Mouse (Mus musculus) limb, embryonic 13.5 days (tissue): ENCODE results near the gene Rnf187. TPM values are rescaled to one million over a fixed set of nuclear protein-coding genes. Genes with fewer than 3 reads are reported as not detected.

Experiments used
- ATAC-seq: fragments of 200-750 bp; cut with Nextera tagmentation; 2 replicates; pipeline ENCODE4 v1.8.0; 2017; ENCODE audit warnings: low read depth, moderate number of reproducible peaks, moderate TSS enrichment; ENCODE audit not compliant: low FRiP score
- H3K27ac ChIP-seq: fragments of 300-500 bp; sonication (generic); 2 replicates; pipeline ENCODE4 v1.5.1; 2015; ENCODE audit warnings: inconsistent platforms, mild to moderate bottlenecking, moderate library complexity
- H3K27me3 ChIP-seq: fragments of 300-500 bp; sonication (generic); 2 replicates; pipeline ENCODE4 v1.6.1; 2015; ENCODE audit warnings: mild to moderate bottlenecking, inconsistent platforms
- H3K36me3 ChIP-seq: fragments of 300-500 bp; sonication (generic); 2 replicates; pipeline ENCODE4 v1.6.1; 2015; ENCODE audit warnings: inconsistent platforms, mild to moderate bottlenecking, moderate library complexity
- H3K4me1 ChIP-seq: fragments of 300-500 bp; sonication (generic); 2 replicates; pipeline ENCODE4 v1.6.1; 2015; ENCODE audit warnings: inconsistent platforms
- H3K4me2 ChIP-seq: fragments of 300-500 bp; sonication (generic); replicated peaks from 2 replicates; pipeline ENCODE4 v1.6.1; 2015; ENCODE audit warnings: inconsistent platforms, mild to moderate bottlenecking, moderate library complexity
- H3K4me3 ChIP-seq: fragments of 300-500 bp; sonication (generic); 2 replicates; pipeline ENCODE4 v1.5.1; 2015; ENCODE audit warnings: moderate library complexity, mild to moderate bottlenecking, inconsistent platforms
- H3K9ac ChIP-seq: fragments of 300-500 bp; sonication (generic); 2 replicates; pipeline ENCODE4 v1.6.1; 2015; ENCODE audit warnings: mild to moderate bottlenecking, inconsistent platforms
- H3K9me3 ChIP-seq: fragments of 300-500 bp; sonication (generic); 2 replicates; pipeline ENCODE4 v1.6.1; 2016; ENCODE audit warnings: inconsistent platforms
- WGBS: fragments of 180-500 bp; shearing (Covaris S2); methylation state at CpG from one replicate; pipeline ENCODE4 v1.1.7; 2015; 5-methylcytosine and 5-hydroxymethylcytosine counted together
- polyA plus RNA-seq: library from polyadenylated mRNA; unstranded; fragments of >200 nt; fragmentation: Nextera tagmentation; extraction: Ambion mirVana; gene quantifications from 2 replicates; pipeline ENCODE4 v1.2.1, GENCODE M21; 2015

Rnf187 gene
- polyA plus RNA-seq, 1 experiment from 2014 or later, result 245 TPM

DNA sequence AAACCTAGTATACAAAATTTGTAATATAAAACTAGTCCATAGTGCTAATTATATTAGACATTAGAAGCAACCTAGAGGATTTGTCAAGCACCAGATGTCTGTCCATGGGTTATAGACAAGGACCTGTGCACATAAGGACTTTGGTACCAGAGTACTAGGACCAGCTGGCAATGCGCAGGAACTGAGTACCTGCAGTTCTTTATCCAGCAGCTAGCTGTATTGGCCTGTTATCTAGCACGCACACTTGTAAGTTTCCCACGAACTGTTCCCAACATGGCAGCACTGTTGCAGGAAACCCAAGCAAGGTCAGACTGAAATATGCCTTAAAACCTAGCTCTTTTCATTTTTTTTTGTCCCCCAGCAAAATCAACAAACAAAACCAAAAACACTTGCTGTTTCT lies 8.5 kb downstream of the Rnf187 start:
- Histone ChIP-seq H3K4me3 (no peak overlapping the region), H3K9me3 (no peaks in the 10 kb centered on the region), H3K36me3 (peaks cover 44% of the 10 kb centered on the region), H3K4me1 (no peaks in the 10 kb centered on the region), H3K4me2 (no peak overlapping the region), H3K27me3 (no peaks in the 10 kb centered on the region), H3K9ac (no peak overlapping the region), H3K27ac (no peak overlapping the region)
- no peak for ATAC-seq
- WGBS, result 98% methylated on average over 3 of the region's 3 CpGs

- Histone ChIP-seq H3K9me3 (no peaks in the 10 kb centered on the region), H3K27ac (no peak overlapping the region), H3K27me3 (no peaks in the 10 kb centered on the region), H3K4me1 (no peaks in the 10 kb centered on the region), H3K9ac (no peak overlapping the region), H3K4me3 (no peak overlapping the region), H3K36me3 (peaks cover 39% of the 10 kb centered on the region), H3K4me2 (no peak overlapping the region)
- WGBS, result 48% methylated on average over 3 of the region's 3 CpGs
- no peak for ATAC-seq
Observed at GRCm38 (mm10) chr11:58929641-58930040, 9.1 kb downstream of the Rnf187 start.

DNA sequence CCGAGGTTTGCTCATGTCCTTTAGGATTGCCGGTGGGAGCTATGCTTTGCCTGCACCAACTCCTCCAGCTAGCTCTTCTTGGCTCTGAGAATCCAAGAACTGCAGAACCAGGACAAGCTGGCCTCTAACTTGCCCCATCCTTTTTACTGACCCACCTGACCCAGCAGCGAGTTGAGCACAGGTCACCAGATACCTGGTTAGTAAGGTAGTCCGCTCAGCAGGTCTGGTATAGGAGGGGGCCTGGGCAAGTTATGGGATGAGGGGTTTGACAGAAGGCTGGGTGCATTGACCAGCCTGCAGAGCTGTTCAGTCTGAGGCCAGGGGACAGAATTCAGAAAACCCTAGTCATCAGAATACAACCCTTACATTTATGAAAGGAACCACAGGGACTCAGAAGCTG lies 9.7 kb downstream of the Rnf187 start:
- no peaks in the 10 kb centered on the region for H3K27me3 ChIP-seq
- H3K4me1 ChIP-seq, result no peaks in the 10 kb centered on the region
- ATAC-seq, result no peak
- H3K36me3 ChIP-seq, result peaks cover 33% of the 10 kb centered on the region
- no peak overlapping the region for H3K4me2 ChIP-seq
- no peak overlapping the region for H3K27ac ChIP-seq
- WGBS, result 76% methylated on average over 4 of the region's 4 CpGs
- H3K9me3 ChIP-seq, result no peaks in the 10 kb centered on the region
- no peak overlapping the region for H3K4me3 ChIP-seq
- no peak overlapping the region for H3K9ac ChIP-seq

DNA sequence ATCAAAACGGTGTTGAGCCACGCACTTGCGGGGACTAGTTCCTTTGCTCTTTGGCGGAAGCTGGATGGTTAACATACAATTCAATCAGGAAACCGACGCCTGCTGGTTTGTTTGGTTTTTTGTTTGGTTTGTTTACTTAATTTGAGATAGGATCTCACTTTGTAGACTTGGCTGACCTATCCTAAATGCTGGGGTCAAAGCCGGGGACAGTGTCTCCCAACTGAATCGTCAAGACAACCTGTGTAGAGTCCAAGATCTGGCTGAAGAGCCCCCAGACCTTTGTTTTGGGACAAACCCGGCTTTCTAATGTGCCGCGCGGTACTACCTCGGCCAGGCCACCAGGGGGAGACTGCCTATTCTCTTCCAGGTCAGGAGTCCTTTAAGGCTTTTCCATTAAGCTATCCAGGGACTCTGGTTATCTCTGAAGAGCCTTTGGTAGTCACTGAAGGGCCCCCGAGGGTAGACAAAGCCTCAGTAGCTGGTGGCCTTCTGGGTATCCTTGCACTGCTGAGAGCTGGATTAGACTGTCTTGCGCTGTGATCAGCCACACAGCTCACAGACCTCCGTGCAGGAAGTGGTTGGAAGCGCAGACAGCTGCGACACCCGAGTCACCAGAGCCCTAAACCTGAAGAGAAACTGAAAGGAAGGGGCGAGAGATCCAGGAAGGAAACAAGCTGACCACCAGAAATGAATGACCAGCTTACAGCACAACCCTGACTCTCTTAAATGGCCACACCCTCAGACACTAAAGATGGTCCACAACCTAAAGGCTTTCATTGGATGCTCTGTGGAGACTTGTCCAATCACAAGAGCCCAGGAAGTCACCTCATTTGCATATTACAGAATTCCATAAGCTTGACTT lies 10.7 kb downstream of the Rnf187 start:
- H3K9me3 ChIP-seq, result no peaks in the 10 kb centered on the region
- ATAC-seq, result 0 out of 2 replicates have a peak, but pooled peaks have one; percentile 72
- no peaks in the 10 kb centered on the region for H3K4me1 ChIP-seq
- 34% methylated on average over 20 of the region's 20 CpGs for WGBS
- H3K27me3 ChIP-seq, result no peaks in the 10 kb centered on the region
- peaks cover 23% of the 10 kb centered on the region for H3K36me3 ChIP-seq
- H3K9ac ChIP-seq, result no peak overlapping the region; the same call in 1 of the 2 replicates
- H3K4me3 ChIP-seq, result no peak overlapping the region
- H3K4me2 ChIP-seq, result peak overlapping the region; percentile 32
- no peak overlapping the region for H3K27ac ChIP-seq

DNA sequence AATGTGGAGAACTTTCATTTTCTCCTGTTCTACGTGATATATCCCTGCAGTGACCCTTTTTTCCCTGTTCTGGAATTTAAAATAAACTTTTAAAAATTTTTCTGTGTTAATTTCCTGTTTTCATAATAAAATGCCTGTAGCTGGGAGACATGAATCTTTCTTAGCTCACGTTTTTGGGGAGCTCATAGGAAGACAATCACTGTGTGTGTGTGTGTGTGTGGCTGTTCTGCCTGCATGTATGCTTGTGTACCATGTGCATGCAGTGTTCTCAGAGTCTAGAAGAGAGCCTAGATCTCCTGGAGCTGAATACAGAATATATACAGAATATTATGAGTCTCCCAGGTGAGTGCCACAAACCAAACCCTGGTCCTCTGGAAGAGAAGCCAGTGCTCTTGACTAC lies 11.7 kb downstream of the Rnf187 start:
- no peaks in the 10 kb centered on the region for H3K9me3 ChIP-seq
- no peak overlapping the region for H3K9ac ChIP-seq
- no peak overlapping the region for H3K27ac ChIP-seq
- H3K36me3 ChIP-seq, result peaks cover 13% of the 10 kb centered on the region
- no peak overlapping the region for H3K4me3 ChIP-seq
- no peak overlapping the region for H3K4me2 ChIP-seq
- no peaks in the 10 kb centered on the region for H3K4me1 ChIP-seq
- ATAC-seq, result no peak
- 77% methylated on average over 2 of the region's 2 CpGs for WGBS
- H3K27me3 ChIP-seq, result no peaks in the 10 kb centered on the region

DNA sequence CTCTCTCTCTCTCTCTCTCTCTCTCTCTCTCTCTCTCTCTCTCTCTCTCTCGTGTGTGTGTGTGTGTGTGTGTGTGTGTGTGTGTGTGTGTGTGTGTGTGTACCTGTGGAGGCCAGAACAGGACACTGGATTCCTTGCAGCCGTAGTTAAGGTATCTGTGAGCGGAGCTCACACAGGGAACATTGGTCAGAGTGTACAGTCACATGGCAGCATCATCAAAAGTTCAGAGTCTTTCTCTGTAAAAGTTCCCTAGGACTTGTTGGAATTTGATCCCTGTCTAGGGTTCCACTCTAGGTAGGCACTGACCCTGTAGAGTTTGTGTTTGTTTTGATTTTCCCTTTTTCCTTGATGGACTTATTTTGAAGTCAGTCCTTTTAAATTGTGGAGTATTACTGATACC lies 12.1 kb downstream of the Rnf187 start:
- H3K4me3 ChIP-seq, result no peak overlapping the region
- no peaks in the 10 kb centered on the region for H3K4me1 ChIP-seq
- ATAC-seq, result no peak
- no peaks in the 10 kb centered on the region for H3K9me3 ChIP-seq
- WGBS, result 73% methylated on average over 2 of the region's 3 CpGs
- H3K27ac ChIP-seq, result no peak overlapping the region
- H3K27me3 ChIP-seq, result no peaks in the 10 kb centered on the region
- H3K36me3 ChIP-seq, result peaks cover 9% of the 10 kb centered on the region
- no peak overlapping the region for H3K9ac ChIP-seq
- no peak overlapping the region for H3K4me2 ChIP-seq

- Histone ChIP-seq H3K9ac (no peak overlapping the region), H3K36me3 (no peaks in the 10 kb centered on the region), H3K27me3 (peaks cover 3% of the 10 kb centered on the region; the same call in 1 of the 2 replicates), H3K4me2 (no peak overlapping the region), H3K9me3 (no peaks in the 10 kb centered on the region), H3K27ac (no peak overlapping the region), H3K4me1 (no peaks in the 10 kb centered on the region), H3K4me3 (no peak overlapping the region)
- 84% methylated on average over 9 of the region's 9 CpGs for WGBS
- ATAC-seq, result no peak
Observed at GRCm38 (mm10) chr11:58922420-58922819, 16.3 kb downstream of the Rnf187 start.

DNA sequence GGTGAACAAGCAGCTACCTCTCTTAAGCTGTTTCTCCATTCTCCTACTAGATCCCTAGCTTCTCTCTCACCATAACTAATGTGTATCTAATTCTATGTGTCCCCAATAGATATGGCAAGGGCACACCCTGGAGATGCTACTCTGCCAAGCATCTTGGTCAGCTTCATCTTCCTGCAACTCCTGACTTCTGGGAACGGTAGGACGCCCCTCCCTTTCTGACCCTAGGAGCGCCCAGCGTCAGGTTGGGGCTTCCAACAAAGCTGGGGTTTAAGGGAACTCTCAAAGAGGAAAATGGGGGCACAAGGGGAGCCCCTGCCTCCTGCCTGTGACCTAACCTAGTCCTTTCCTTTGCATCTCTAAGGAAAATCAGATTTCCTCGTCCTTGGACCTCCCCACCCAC lies 20.0 kb downstream of the Rnf187 start:
- H3K36me3 ChIP-seq, result no peaks in the 10 kb centered on the region
- no peak overlapping the region for H3K27ac ChIP-seq
- no peaks in the 10 kb centered on the region for H3K9me3 ChIP-seq
- ATAC-seq, result no peak
- WGBS, result 81% methylated on average over 5 of the region's 5 CpGs
- no peak overlapping the region for H3K9ac ChIP-seq
- no peak overlapping the region for H3K4me3 ChIP-seq
- peaks cover 3% of the 10 kb centered on the region; the same call in 1 of the 2 replicates for H3K27me3 ChIP-seq
- no peak overlapping the region for H3K4me2 ChIP-seq
- peaks cover 6% of the 10 kb centered on the region for H3K4me1 ChIP-seq

DNA sequence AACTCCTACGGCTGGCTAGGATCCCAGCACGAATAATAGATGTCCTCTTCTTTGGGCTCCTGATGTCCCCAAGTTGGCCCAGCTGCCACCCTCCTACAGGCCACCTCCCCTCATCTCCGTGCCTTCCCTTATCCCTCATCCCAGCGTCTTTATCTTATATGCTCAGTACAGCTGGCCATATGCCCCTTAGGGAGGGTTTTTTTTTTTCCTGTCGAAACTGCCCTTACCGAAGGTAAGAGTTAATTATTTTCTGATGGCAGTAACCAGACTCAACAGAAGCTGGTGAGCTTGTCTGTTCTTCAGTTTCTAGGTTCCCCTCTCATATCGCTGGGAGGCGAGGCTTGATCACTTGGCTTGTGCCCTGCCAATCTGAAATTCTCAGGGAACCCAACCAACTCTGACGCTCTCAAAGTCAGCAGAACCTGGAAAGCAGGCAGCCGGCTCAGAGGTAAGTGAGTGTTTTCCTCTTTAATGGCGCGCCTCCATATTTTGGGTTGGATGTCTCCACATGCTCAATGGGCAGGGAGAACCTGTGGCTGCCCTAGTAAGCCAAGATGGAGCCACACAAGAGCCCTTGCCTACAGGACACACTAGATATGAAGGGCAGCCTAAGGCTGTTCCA lies 20.9 kb downstream of the Rnf187 start, which contains the start of gene Btnl10:
Btnl10 (plus strand) TSS at position 164 of the 622 bp plus-strand sequence.
- no peak for ATAC-seq
- WGBS, result 77% methylated on average over 12 of the region's 12 CpGs
- H3K9ac ChIP-seq, result no peak within 1 kb of the TSS
- H3K36me3 ChIP-seq, result no peaks in the 10 kb centered on the region
- H3K9me3 ChIP-seq, result no peaks in the 10 kb centered on the region
- H3K27ac ChIP-seq, result no peak within 1 kb of the TSS
- H3K4me2 ChIP-seq, result no peak within 1 kb of the TSS
- H3K4me3 ChIP-seq, result no peak within 1 kb of the TSS
- H3K27me3 ChIP-seq, result peaks cover 3% of the 10 kb centered on the region; the same call in 1 of the 2 replicates
- H3K4me1 ChIP-seq, result peaks cover 6% of the 10 kb centered on the region

DNA sequence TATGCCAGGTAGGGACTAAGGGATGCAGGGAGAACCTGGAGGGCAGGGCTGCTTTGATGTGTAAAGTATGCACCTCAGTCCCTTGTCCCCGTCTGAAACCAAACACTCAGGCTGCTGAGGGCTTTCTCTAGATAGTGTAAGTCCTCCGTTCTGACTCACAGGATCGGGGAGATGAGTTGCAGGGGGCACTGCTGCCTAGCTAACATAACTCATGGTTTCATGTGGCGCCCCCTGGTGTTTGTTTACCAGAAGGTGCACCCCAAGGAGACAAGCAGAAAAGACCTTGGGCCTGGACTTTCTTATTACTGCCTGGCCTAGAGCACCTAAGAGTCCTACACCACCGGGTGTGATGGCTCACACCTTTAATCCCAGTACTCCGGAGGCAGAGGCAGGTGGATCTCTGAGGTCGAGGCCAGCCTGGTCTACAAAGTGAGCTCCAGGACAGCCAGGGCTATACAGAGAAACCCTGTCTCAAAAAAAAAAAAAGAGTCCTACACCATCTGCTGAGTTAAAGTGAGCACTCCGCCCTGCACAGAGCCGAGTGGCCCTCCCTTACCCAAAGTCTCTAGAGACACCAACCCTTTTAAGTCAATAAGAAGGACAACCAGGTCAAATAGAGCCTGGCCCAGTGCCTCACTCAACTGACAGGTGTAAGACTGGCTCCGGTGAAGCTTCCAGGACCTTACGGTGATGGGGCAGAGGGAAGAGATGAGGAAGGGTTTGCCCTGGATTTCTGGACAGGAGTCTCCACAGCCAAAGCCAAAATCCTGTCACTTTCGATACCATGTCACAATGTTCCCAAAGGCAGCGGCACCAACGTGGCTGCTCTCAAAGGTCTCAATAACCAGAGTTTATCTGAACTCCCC lies 21.6 kb downstream of the Rnf187 start:
- no peak overlapping the region for H3K4me2 ChIP-seq
- no peak for ATAC-seq
- H3K4me1 ChIP-seq, result peaks cover 6% of the 10 kb centered on the region
- no peaks in the 10 kb centered on the region for H3K9me3 ChIP-seq
- H3K9ac ChIP-seq, result no peak overlapping the region
- H3K36me3 ChIP-seq, result no peaks in the 10 kb centered on the region
- 56% methylated on average over 14 of the region's 14 CpGs for WGBS
- H3K27ac ChIP-seq, result no peak overlapping the region
- no peak overlapping the region for H3K4me3 ChIP-seq
- H3K27me3 ChIP-seq, result peaks cover 3% of the 10 kb centered on the region; the same call in 1 of the 2 replicates

GRCm38 (mm10) chr11:58914461-58915028 lies 24.2 kb downstream of the Rnf187 start:
- H3K9me3 ChIP-seq, result no peaks in the 10 kb centered on the region
- peak overlapping the region; percentile 37 for H3K4me3 ChIP-seq
- H3K4me1 ChIP-seq, result peaks cover 6% of the 10 kb centered on the region
- no peak for ATAC-seq
- no peaks in the 10 kb centered on the region for H3K27me3 ChIP-seq
- peak overlapping the region; percentile 65 for H3K4me2 ChIP-seq
- no peak overlapping the region for H3K27ac ChIP-seq
- no peaks in the 10 kb centered on the region for H3K36me3 ChIP-seq
- WGBS, result 15% methylated on average over 17 of the region's 17 CpGs
- H3K9ac ChIP-seq, result peak overlapping the region; percentile 53
